Mouse (Mus musculus): ENCODE measurements at regions not wholly inside any gene's neighbourhood (a gene's known extent, or its start where the extent isn't known, plus 50 kb on each side); places are given as distances from the start of the nearest gene placed in this dataset.

- no peak for DNase-seq
Observed at GRCm38 (mm10) chr8:92427801-92428200, 70.4 kb downstream of the Irx5 start.

- no peak for DNase-seq
Observed at GRCm38 (mm10) chr8:92437075-92437663, 79.7 kb downstream of the Irx5 start.

DNA sequence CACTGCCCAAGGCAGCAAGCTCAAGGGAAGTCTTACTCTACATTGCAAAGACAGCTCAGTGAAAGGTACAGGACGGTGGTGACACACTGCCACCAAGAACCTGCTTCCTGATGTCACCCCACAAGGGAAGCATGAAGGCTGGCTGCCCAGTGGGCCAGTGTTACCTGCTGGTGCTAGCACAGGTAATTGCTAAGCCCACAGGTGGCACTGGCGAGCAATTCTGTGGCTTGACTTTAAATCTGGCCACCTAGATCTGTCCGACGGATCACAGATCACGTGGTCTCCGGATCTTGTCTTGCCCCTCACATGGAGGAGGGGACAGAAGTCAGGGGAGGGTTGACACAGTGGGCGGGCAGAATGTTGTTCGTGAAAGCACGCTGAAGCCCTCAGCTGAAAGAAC is 80.9 kb downstream of the Irx5 start:
- peak; percentile 10 for DNase-seq

- peak; percentile 11 for DNase-seq
Observed at GRCm38 (mm10) chr8:92439713-92440436, 82.5 kb downstream of the Irx5 start.

GRCm38 (mm10) chr8:92442086-92442485 is 84.7 kb downstream of the Irx5 start:
- DNase-seq, result no peak

DNA sequence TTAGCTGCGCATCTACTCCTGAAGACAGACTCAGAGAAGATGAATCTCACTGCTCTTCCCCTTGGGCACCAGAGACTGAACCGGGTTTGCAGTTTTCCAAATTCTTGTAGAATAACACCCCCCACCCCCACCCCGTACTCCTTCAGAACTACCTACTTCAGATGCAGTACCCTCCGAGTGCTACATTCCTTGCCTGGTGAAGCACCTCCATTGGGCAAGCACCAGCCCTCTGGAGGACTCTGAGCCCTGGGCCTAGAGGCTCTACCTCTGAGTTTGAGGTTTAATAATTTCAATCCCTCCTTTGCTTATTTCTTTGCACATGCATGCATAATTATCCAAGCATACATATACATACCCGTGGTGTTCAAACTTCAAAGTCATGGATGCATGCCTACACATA is 101.9 kb downstream of the Irx5 start:
- no peak for DNase-seq

DNA sequence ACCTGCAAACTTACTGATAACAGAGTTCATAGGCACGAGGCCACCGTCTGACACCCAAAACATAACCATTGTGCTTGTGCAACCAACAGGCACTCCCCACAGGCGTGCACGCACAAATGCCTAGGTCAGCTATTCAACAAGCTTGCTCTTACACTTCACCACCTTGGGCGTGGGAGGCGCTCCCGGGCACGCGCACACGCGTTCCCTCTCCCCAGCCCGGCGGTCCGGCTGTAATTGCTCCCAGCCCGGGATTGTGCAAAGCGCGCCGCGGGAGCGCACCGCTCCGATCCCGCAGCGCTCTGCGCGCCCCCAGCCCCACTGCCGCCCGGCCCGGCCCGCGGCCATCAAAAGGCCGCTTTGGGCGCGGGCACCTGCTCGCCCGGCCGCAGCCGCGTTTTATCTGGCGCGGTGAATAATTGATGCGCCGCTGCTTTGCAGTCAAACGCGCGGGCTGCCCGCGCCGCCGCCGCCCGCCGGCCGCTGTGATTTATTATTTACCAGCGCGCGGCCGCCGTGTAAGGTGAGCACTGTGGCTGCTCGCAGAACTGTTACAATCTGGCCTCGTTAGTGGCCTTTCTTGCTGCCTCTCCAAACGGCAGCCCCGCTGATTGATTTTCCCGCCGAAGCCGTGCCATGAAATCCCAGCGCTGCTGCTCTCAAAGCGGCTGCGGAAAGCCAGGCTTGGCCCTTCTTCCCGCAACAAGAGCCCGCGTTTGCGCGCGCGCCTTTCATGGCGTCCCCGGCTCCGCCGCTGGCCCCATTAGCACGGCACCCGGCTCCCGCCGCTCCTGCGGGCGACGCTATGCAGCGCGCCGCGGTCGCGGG is 102.9 kb downstream of the Irx5 start:
- no peak for DNase-seq

DNA sequence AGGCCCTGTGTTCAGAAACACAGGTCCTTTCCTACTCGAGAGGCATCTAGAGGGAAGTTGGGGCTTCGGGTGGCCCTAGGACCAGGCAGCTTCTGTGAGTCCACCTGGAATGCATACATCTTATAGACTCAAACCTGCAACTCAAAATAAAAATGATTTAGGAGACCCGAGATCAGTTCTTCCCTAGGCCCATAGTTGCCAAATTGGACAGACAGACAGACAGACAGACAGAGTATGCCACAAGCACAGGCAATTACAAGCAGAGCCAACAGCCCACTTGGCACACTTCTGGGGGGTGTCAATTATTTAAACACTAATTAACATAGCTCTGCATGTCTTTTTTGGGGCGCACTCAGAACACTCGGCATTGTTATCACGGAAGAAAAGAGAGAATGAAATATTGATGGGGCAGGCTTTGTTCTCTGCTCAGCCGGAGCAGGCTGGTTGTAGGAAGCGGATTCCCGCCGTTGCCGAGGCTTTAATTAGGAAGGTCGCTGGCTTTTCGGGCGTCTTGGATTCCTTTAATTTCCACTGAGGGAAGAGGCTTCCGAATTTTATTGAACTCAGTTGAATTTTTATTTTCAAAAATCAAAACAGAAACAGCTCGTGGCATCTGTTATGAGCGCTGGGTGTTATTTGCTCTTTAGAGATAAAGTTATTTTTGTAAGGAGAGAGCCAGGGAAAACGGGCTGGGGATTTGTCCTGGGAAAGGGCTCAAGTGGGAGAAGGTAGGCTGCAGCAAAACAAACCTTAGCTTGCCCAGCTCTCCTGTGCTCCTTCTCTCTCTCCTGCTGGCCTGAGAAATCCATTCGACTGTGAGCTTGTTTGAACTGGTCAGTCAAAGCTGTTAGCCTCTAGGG is 111.9 kb downstream of the Irx5 start:
- DNase-seq, result no peak

GRCm38 (mm10) chr8:92472257-92472656 is 114.8 kb downstream of the Irx5 start:
- DNase-seq, result no peak

DNA sequence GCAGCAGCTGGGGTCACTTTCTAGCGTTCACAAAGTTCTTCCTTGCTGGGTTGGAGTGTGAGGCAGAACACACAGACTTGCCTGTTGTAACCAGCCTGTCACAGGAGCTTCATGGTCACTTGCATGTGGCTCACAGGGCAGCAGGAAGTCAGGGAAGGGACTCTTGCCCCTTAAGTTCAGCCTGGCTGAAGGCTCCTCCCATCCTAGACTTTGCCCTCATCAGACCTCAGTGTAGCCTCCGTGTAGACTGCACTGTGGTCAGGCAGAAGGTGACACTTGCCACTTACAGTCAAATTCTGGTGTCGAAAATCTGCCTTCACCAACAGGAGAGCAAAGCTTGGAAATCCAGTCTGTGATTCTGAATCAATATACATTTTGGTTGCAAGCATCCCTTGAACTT is 115.4 kb downstream of the Irx5 start:
- DNase-seq, result peak; percentile 68

DNA sequence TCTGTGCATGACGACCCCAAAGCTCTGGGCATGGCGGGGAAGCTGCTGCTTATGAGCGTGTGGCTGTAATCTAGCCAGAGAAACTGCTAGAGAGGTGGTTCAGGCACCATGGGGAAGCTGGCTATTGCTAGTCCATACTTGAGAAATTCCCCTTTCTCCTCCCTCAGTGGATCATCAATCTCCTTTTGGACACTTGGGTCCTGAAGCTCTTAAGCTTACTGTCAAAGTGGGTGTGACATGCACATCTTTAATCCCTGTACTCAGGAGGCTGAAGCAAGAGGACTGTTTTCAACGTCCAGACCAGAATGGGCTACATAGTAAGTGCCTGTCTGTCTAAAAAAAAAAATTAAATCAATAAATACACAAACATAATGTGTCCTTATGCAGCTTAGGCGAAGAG is 125.0 kb downstream of the Irx5 start:
- DNase-seq, result no peak

GRCm38 (mm10) chr8:92483055-92483765 is 125.8 kb downstream of the Irx5 start:
- DNase-seq, result no peak

GRCm38 (mm10) chr8:92488526-92489159 is 131.2 kb downstream of the Irx5 start:
- no peak for DNase-seq

DNA sequence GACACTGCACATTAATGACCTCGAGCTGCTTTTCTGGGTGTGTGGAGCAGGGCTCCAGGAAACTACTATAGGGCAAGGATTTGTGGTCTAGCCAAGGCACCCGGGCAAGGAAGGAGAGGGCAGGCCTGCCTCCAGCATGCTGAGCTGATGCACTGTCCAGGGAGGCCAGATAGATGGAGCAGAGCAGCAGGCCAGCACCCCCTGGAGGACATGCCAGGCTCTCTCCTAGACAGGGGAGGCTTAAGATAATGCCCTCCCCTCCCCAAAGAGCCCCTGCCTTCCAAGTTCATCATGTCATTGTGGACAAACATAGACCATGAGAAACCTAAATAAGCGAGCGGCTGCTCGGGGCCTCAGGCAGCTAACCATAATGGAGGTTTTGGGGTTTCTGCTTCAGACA is 134.1 kb downstream of the Irx5 start:
- no peak for DNase-seq

GRCm38 (mm10) chr8:92493403-92493802 is 136.0 kb downstream of the Irx5 start:
- no peak for DNase-seq

GRCm38 (mm10) chr8:92505552-92506281 is 148.3 kb downstream of the Irx5 start:
- no peak for DNase-seq

DNA sequence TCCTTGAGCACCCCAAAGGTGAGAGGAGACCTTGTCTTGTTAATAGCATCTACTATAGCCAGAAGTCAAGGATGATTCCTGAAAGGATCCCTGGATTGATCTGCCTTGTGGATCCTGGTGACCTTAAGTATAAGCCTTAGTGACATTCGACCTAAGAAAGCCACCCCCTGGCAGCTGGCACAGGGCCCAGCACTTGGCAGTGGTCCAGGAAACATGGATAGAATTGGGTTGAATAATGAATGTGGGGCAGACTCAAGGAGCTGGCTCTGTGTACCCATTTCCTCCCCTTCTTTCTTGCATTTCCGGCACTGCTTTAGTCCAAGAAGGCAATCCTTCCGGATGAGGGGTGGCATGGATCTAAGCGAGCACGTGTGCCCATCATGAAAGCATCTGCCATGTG is 149.0 kb downstream of the Irx5 start:
- no peak for DNase-seq

- no peak for DNase-seq
Observed at GRCm38 (mm10) chr8:92506906-92507305, 149.5 kb downstream of the Irx5 start.

- no peak for DNase-seq
Observed at GRCm38 (mm10) chr8:92515385-92515784, 158.0 kb downstream of the Irx5 start.

DNA sequence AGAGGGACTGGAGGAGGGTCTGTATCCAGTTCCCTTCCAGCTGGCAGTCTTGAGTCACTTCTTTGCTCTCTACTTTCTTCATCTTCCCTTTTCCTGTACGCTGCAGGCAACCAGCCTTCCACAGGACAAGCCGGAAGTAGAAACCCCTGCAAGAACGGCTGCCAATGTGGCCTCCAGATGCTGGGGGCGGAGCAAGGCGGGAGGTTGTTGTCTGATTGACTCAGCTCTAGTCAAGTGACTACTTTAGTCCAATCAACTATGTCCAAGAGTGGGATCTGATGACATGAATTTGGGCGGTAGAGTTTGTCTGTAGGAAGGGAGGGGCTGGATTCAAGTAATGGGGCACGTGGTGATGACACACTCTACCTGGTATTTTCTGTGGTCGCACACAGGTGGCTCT is 156.1 kb upstream of the Irx6 start:
- DNase-seq, result no peak

DNA sequence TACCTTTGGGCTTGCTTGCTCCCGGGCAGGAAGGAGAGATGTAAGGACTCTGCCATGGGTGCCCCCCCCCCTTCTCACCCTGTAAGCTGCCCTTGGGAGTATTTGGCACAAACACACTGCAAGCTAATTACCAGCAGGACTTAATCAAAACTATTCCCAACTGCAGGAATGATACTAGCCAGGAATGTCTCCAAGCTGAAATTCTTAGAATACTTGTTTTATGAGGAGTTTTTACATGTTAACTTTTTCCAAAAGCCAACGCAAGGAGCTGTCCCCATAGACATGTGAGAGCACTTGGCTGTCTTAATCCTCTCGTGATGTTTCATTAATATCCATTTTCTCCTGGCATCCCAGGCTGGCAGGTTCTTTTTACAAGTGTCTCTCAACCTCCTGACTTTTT is 155.6 kb upstream of the Irx6 start:
- DNase-seq, result no peak

Data from kidney, adult 9 months (tissue).